Mouse (Mus musculus): Measurements from ENCODE around the gene Gm49776. TPM values are rescaled to one million over a fixed set of nuclear protein-coding genes. Genes with fewer than 3 reads are reported as not detected.
"Not testable (repeated sequence)": the region's sequence is repeated elsewhere in the genome, so short reads cannot be mapped to it uniquely, and the experiment has no call there.

Gene Gm49776
- 0.88 and 3.6 TPM in 2 replicates for polyA plus RNA-seq (2014; fragmentation: Nextera tagmentation; extraction: Ambion mirVana)

DNA sequence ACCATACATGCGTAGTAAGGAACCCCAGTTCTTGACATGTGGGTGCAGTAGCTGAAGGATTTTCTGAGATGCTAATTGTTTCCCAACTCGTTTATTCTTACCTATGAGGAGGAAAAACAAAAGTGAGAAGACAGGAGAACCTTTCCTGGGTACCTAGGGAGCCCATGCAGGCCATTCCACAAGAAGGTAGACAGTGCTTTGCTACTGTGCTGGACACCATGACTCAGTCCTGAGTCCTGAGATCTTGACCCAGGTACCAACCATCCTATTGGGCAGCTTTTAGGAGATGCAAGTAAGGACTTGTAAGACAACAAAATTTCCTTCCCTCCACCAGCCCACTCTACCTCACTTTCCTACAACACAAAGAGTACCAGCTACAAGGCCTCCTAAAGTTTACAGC lies at the start of gene Gm49776:
Gene Gm49776, minus strand, starts transcription at position 101 of the 400 bp plus-strand sequence.
- Histone ChIP-seq H3K4me2 (ENCODE audit: low read length) (no peak within 1 kb of the TSS), H3K9me3 (ENCODE audit: control insufficient read depth, low read length) (no peaks in the 10 kb centered on the region), H3K4me1 (ENCODE audit: control insufficient read depth in 2 of 2, insufficient read depth in 2 of 2, low read length in 2 of 2) (no peaks in the 10 kb centered on the region), H3K27me3 (ENCODE audit: control insufficient read depth, insufficient read depth, low read length) (no peaks in the 10 kb centered on the region), H3K27ac (replicated peaks in 1 of 2; ENCODE audit: control insufficient read depth in 1 of 2, insufficient read depth in 1 of 2, low read depth in 2 of 2, low read length in 2 of 2) (no peak within 1 kb of the TSS), H3K4me3 (ENCODE audit: control insufficient read depth in 1 of 2, insufficient read depth in 1 of 2, low read depth in 1 of 2, low read length in 2 of 2) (no peak within 1 kb of the TSS), H3K9ac (ENCODE audit: low read length) (no peak within 1 kb of the TSS), H3K36me3 (ENCODE audit: control insufficient read depth, insufficient read depth, low read length) (peaks cover 97% of the 10 kb centered on the region)
- 90% methylated on average over 2 of the region's 2 CpGs for WGBS
- no peak for ATAC-seq (ENCODE audit: insufficient number of reproducible peaks, insufficient read depth, low FRiP score, low read depth)

DNA sequence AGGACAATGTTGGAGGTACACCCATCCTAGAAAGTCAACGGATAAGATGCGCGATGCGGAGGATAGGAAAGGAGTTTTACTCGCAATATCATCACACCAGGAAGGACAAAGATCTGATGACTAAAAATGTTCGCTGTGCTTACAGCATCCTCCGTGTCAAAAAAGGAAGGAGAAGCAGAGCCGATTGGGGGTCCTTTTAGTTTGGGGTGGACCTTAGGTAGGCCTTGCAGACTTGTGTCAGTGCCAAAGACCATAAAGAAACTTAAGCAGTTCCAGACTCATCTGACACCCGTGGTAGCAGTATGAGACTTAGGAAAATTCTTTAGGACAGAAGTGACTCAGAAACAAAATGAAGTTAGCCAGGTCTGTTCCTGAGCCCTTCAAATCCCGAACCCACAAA lies 31.5 kb upstream of the Gm49776 start:
- H3K4me1 ChIP-seq (ENCODE audit: control insufficient read depth in 2 of 2, insufficient read depth in 2 of 2, low read length in 2 of 2), result peaks cover 2 to 27% of the 10 kb centered on the region in 2 experiments; a peak in 3 of 4 replicates
- not testable (repeated sequence) for ATAC-seq (ENCODE audit: insufficient number of reproducible peaks, insufficient read depth, low FRiP score, low read depth); H3K27me3 ChIP-seq (ENCODE audit: control insufficient read depth, insufficient read depth, low read length); H3K9me3 ChIP-seq (ENCODE audit: control insufficient read depth, low read length)
- H3K4me3 ChIP-seq (ENCODE audit: control insufficient read depth in 1 of 2, insufficient read depth in 1 of 2, low read depth in 1 of 2, low read length in 2 of 2), result peak overlapping the region; percentile 47 to 76
- peaks cover 14% of the 10 kb centered on the region for H3K36me3 ChIP-seq (ENCODE audit: control insufficient read depth, insufficient read depth, low read length)
- H3K9ac ChIP-seq (ENCODE audit: low read length), result peak overlapping the region; percentile 56
- peak overlapping the region; percentile 59 for H3K4me2 ChIP-seq (ENCODE audit: low read length)
- H3K27ac ChIP-seq (replicated peaks in 1 of 2; ENCODE audit: control insufficient read depth in 1 of 2, insufficient read depth in 1 of 2, low read depth in 2 of 2, low read length in 2 of 2), result peak overlapping the region; percentile 42 to 79; a peak in 3 of 4 replicates
- WGBS, result 7% methylated on average over 6 of the region's 10 CpGs

DNA sequence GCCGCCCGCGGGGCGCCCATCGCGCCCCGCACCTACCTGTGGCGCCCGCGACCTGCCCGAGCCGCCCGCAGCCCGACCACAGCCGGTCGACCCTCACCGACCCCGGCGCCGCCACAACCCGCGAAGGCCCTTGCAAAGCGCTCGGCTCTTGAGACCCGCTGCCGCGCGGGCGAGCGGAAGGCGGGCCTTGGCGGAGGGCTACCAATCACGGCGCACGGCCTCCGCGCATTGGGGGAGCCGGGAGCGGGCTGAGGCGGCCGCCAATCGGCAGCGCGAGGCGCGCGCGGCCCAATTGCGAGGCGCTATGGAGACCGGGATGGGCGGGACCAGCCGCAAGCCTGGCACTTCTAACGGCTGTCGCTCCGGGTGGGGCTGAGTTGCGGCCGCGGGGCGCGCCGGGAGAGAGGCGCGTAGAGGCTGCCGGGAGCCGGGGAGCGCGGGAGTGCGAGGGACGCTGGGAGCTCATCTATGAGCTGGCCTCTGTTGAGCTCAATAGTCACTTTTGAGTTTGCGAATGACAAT lies 31.0 kb upstream of the Gm49776 start, which contains the start of gene Dgcr8:
Gene Dgcr8, minus strand, starts transcription at position 180 of the 522 bp plus-strand sequence.
- H3K27me3 ChIP-seq (ENCODE audit: control insufficient read depth, insufficient read depth, low read length), result no peaks in the 10 kb centered on the region
- ATAC-seq (ENCODE audit: insufficient number of reproducible peaks, insufficient read depth, low FRiP score, low read depth), result peak; percentile 99
- WGBS, result 0% methylated on average over 68 of the region's 71 CpGs

DNA sequence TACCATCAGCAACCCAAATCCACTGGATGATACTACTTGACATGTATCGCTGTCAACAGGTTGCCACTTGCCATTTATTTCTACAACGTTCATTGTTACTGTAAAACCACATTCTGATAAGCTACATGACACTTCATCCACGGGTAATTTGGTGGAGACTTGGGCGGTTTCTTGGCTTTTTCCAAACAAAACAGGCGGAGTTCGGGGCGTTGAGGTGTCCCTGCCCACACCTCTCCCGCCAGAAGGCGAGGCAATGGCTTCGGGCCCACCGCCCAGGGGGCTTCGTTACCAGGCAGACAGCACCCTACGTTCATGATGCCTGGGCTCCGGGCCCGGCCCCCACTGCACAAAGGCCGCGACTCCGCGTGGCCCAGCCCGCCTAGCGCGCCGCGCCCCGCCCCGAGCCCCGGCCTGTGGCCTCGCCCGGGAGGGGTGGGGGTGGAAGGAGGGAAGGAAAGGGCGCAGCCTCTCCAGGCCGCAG lies 30.5 kb upstream of the Gm49776 start:
- under 1% methylated on average over 29 of the region's 31 CpGs for WGBS
- peak; percentile 86 for ATAC-seq (ENCODE audit: insufficient number of reproducible peaks, insufficient read depth, low FRiP score, low read depth)

More for the DNA sequence above, 31.0 kb upstream of the Gm49776 start, which contains the start of gene Dgcr8:
- H3K4me2 ChIP-seq (ENCODE audit: low read length), result peak within 1 kb of the TSS; percentile 91
- peaks cover 2 to 27% of the 10 kb centered on the region in 2 experiments; a peak in 3 of 4 replicates for H3K4me1 ChIP-seq (ENCODE audit: control insufficient read depth in 2 of 2, insufficient read depth in 2 of 2, low read length in 2 of 2)
- H3K9me3 ChIP-seq (ENCODE audit: control insufficient read depth, low read length), result no peaks in the 10 kb centered on the region
- peak within 1 kb of the TSS; percentile 93 for H3K9ac ChIP-seq (ENCODE audit: low read length)
- H3K27ac ChIP-seq (replicated peaks in 1 of 2; ENCODE audit: control insufficient read depth in 1 of 2, insufficient read depth in 1 of 2, low read depth in 2 of 2, low read length in 2 of 2), result peak within 1 kb of the TSS; percentile 79 to 85
- H3K36me3 ChIP-seq (ENCODE audit: control insufficient read depth, insufficient read depth, low read length), result peaks cover 19% of the 10 kb centered on the region
- H3K4me3 ChIP-seq (ENCODE audit: control insufficient read depth in 1 of 2, insufficient read depth in 1 of 2, low read depth in 1 of 2, low read length in 2 of 2), result peak within 1 kb of the TSS; percentile 76 to 84

DNA sequence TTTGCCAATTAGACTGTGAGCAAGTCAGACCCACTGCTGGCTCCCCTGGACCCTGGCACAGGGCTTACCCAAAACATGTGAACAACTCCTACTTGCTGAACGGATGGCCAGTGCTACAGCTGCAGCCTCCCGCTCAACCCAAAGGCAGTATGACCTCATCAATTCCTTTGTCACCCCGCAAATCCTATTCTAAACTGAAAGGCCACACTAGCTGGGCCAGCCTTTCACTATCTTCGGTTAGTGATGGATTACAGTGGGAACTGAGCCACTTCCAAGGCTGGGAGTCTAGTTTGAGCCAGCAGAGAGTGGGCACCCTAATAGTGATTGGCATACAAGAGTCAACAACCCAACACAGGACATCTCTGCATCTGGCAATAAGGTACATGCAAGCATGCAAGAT lies 30.0 kb upstream of the Gm49776 start:
- H3K4me3 ChIP-seq (ENCODE audit: control insufficient read depth in 1 of 2, insufficient read depth in 1 of 2, low read depth in 1 of 2, low read length in 2 of 2), result peak overlapping the region; percentile 76 to 84
- peak overlapping the region; percentile 93 for H3K9ac ChIP-seq (ENCODE audit: low read length)
- H3K4me1 ChIP-seq (ENCODE audit: control insufficient read depth in 2 of 2, insufficient read depth in 2 of 2, low read length in 2 of 2), result peaks cover 2 to 27% of the 10 kb centered on the region in 2 experiments; a peak in 3 of 4 replicates
- no peaks in the 10 kb centered on the region for H3K9me3 ChIP-seq (ENCODE audit: control insufficient read depth, low read length)
- H3K36me3 ChIP-seq (ENCODE audit: control insufficient read depth, insufficient read depth, low read length), result peaks cover 29% of the 10 kb centered on the region
- H3K27ac ChIP-seq (replicated peaks in 1 of 2; ENCODE audit: control insufficient read depth in 1 of 2, insufficient read depth in 1 of 2, low read depth in 2 of 2, low read length in 2 of 2), result peak overlapping the region; percentile 76 to 85
- no peaks in the 10 kb centered on the region for H3K27me3 ChIP-seq (ENCODE audit: control insufficient read depth, insufficient read depth, low read length)
- no peak for ATAC-seq (ENCODE audit: insufficient number of reproducible peaks, insufficient read depth, low FRiP score, low read depth)
- 4% methylated on average over 4 of the region's 4 CpGs for WGBS
- H3K4me2 ChIP-seq (ENCODE audit: low read length), result peak overlapping the region; percentile 91

More for the DNA sequence above, 30.5 kb upstream of the Gm49776 start:
- H3K9me3 ChIP-seq (ENCODE audit: control insufficient read depth, low read length), result no peaks in the 10 kb centered on the region
- H3K4me2 ChIP-seq (ENCODE audit: low read length), result peak overlapping the region; percentile 91
- H3K36me3 ChIP-seq (ENCODE audit: control insufficient read depth, insufficient read depth, low read length), result peaks cover 24% of the 10 kb centered on the region
- peak overlapping the region; percentile 93 for H3K9ac ChIP-seq (ENCODE audit: low read length)
- H3K27me3 ChIP-seq (ENCODE audit: control insufficient read depth, insufficient read depth, low read length), result no peaks in the 10 kb centered on the region
- H3K4me1 ChIP-seq (ENCODE audit: control insufficient read depth in 2 of 2, insufficient read depth in 2 of 2, low read length in 2 of 2), result peaks cover 2 to 27% of the 10 kb centered on the region in 2 experiments; a peak in 3 of 4 replicates
- peak overlapping the region; percentile 76 to 85 for H3K27ac ChIP-seq (replicated peaks in 1 of 2; ENCODE audit: control insufficient read depth in 1 of 2, insufficient read depth in 1 of 2, low read depth in 2 of 2, low read length in 2 of 2)
- H3K4me3 ChIP-seq (ENCODE audit: control insufficient read depth in 1 of 2, insufficient read depth in 1 of 2, low read depth in 1 of 2, low read length in 2 of 2), result peak overlapping the region; percentile 76 to 84

DNA sequence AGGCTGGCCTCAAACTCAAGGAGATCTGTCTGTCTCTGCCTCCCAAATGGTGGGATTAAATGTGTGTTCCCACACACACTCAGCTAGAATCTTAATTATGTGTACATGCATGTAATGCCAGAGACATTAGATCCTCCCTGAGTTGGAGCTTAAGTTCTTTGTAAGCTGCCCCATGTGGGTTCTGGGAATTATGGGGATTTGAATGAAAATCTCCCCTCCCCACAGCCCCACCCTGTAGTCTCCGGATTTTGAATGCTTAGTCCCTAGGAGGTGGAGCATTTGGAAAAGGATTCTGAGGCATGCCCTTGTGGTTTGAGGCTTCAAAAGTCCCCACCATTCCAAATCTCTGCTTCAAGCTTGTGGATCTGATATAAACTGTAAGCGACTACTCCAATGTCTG lies 17.0 kb upstream of the Gm49776 start:
- Histone ChIP-seq H3K36me3 (ENCODE audit: control insufficient read depth, insufficient read depth, low read length) (peaks cover 96% of the 10 kb centered on the region), H3K4me1 (ENCODE audit: control insufficient read depth in 2 of 2, insufficient read depth in 2 of 2, low read length in 2 of 2) (no peaks in the 10 kb centered on the region), H3K27ac (replicated peaks in 1 of 2; ENCODE audit: control insufficient read depth in 1 of 2, insufficient read depth in 1 of 2, low read depth in 2 of 2, low read length in 2 of 2) (no peak overlapping the region), H3K4me2 (ENCODE audit: low read length) (no peak overlapping the region), H3K4me3 (ENCODE audit: control insufficient read depth in 1 of 2, insufficient read depth in 1 of 2, low read depth in 1 of 2, low read length in 2 of 2) (no peak overlapping the region), H3K9ac (ENCODE audit: low read length) (no peak overlapping the region), H3K9me3 (ENCODE audit: control insufficient read depth, low read length) (no peaks in the 10 kb centered on the region), H3K27me3 (ENCODE audit: control insufficient read depth, insufficient read depth, low read length) (no peaks in the 10 kb centered on the region)
- ATAC-seq (ENCODE audit: insufficient number of reproducible peaks, insufficient read depth, low FRiP score, low read depth), result no peak
- WGBS, result 83% methylated on average over 2 of the region's 2 CpGs

DNA sequence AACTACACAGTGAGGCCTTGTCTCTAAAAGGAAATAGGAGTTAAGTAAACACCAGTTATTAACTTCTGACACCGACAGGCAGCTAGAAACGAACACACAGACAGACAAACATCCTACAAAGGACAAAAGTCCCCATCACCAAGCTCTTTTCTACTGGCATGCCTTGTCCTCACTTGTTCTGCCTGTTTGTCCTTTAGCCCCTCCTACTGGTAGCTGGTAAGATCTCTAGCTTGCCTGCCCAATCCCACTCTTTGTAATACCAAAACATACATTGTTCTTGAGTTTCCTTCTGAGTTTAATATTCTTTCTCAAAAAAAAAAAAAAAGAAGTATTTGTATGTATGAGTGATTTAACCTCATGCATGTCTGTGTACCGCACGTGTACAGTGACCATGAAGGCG lies 10.1 kb upstream of the Gm49776 start:
- H3K36me3 ChIP-seq (ENCODE audit: control insufficient read depth, insufficient read depth, low read length), result peaks cover 97% of the 10 kb centered on the region
- no peaks in the 10 kb centered on the region for H3K9me3 ChIP-seq (ENCODE audit: control insufficient read depth, low read length)
- H3K4me2 ChIP-seq (ENCODE audit: low read length), result no peak overlapping the region
- 88% methylated on average over 5 of the region's 5 CpGs for WGBS
- no peak overlapping the region for H3K27ac ChIP-seq (replicated peaks in 1 of 2; ENCODE audit: control insufficient read depth in 1 of 2, insufficient read depth in 1 of 2, low read depth in 2 of 2, low read length in 2 of 2)
- no peaks in the 10 kb centered on the region for H3K4me1 ChIP-seq (ENCODE audit: control insufficient read depth in 2 of 2, insufficient read depth in 2 of 2, low read length in 2 of 2)
- no peak for ATAC-seq (ENCODE audit: insufficient number of reproducible peaks, insufficient read depth, low FRiP score, low read depth)
- H3K9ac ChIP-seq (ENCODE audit: low read length), result no peak overlapping the region
- H3K27me3 ChIP-seq (ENCODE audit: control insufficient read depth, insufficient read depth, low read length), result no peaks in the 10 kb centered on the region
- no peak overlapping the region for H3K4me3 ChIP-seq (ENCODE audit: control insufficient read depth in 1 of 2, insufficient read depth in 1 of 2, low read depth in 1 of 2, low read length in 2 of 2)

All from heart, embryonic 14.5 days (tissue).